Mouse (Mus musculus): ENCODE measurements around the gene Sec14l4. TPM values are rescaled to one million over a fixed set of nuclear protein-coding genes. Genes with fewer than 3 reads are reported as not detected.

Sec14l4 gene
- total RNA-seq, 2 experiments from 2014 or later, result 0.20 to 0.50 TPM

- no peak for DNase-seq
- intact Hi-C loops (cut with DNase I), result loop anchor here (1.0 kb wide), 1 partner anchor 15 kb away; no protein-coding TSS in a partner anchor
Observed at GRCm38 (mm10) chr11:4069664-4070063, 38.4 kb downstream of the Sec14l4 start.

- intact Hi-C loops (cut with DNase I), result no loop called here
- peak; percentile 61 to 75 for DNase-seq
Observed at GRCm38 (mm10) chr11:4076633-4077032, 45.4 kb downstream of the Sec14l4 start.

- DNase-seq, result no peak
- intact Hi-C loops (cut with DNase I), result no loop called here
Observed at GRCm38 (mm10) chr11:4078267-4078933, 47.1 kb downstream of the Sec14l4 start.

- DNase-seq, result peak; percentile 42 to 64
- intact Hi-C loops (cut with DNase I), result loop anchor here (2.0 kb wide), 1 partner anchor 79 kb away; no protein-coding TSS in a partner anchor
Observed at GRCm38 (mm10) chr11:4080219-4080618, 49.0 kb downstream of the Sec14l4 start.

GRCm38 (mm10) chr11:4083316-4084078 is 52.2 kb downstream of the Sec14l4 start:
- intact Hi-C loops (cut with DNase I), result loop anchor here (1.0 to 2.0 kb wide), 2 partner anchors 14 to 31 kb away; no protein-coding TSS in a partner anchor
- peak; percentile 35 to 74 for DNase-seq

- intact Hi-C loops (cut with DNase I), result no loop called here
- DNase-seq, result no peak
Observed at GRCm38 (mm10) chr11:4086246-4086645, 55.0 kb downstream of the Sec14l4 start.

GRCm38 (mm10) chr11:4087267-4087666 is 56.0 kb downstream of the Sec14l4 start:
- intact Hi-C loops (cut with DNase I), result no loop called here
- DNase-seq, result no peak

- intact Hi-C loops (cut with DNase I), result loop anchor here (2.0 kb wide), 1 partner anchor 31 kb away; no protein-coding TSS in a partner anchor
- no peak for DNase-seq
Observed at GRCm38 (mm10) chr11:4093459-4094377, 62.5 kb downstream of the Sec14l4 start.

- DNase-seq, result peak; percentile 66 to 78
- intact Hi-C loops (cut with DNase I), result loop anchor here (2.0 kb wide), 1 partner anchor 30 kb away; no protein-coding TSS in a partner anchor
Observed at GRCm38 (mm10) chr11:4094378-4095170, 63.3 kb downstream of the Sec14l4 start.

DNA sequence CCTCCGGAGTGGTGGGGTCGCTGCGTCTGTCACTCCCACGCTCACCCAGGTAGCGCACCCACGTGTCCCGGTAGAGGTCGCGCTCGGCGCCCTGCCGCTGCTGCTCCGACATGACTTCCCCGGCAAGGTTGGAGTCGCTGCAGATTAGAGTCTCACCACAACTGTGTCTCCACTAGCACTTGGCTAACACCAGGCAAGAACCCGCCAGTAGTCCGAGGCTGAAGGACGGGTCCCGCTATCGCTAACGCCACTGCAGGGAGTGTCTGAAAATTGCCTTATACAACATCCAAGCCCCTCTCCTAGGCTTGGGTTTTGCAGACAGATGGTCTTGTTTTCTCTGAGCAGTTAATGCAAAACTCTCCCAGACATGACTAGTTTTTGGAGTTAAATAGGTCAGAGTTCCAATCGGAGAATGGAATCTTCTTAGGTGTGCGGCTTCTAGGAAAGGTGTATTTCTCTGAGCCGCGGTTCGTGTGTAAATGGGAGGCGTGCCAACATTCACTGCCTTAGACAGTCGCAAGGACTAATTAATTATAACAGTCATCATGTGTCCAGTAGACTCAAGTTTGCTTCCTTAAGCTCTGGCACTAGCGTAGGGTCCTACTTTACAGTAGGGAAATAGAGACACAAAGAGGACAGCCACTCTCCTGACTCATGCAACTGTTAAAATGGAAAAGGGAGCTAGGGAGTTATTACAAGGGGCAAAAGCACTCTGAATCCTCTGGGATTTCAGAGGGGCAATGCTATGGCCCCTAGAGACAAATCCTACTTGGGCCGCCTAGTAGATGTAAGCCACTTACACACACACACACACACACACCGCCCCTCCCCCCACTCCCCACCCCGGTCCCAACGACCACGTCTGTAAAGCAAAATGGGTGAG is 64.2 kb downstream of the Sec14l4 start, which contains the start of gene Mtfp1:
Gene Mtfp1 (minus strand): TSS at position 275 of the 883 bp plus-strand sequence.
- intact Hi-C loops (cut with DNase I), result loop anchor here (2.0 kb wide), 1 partner anchor 29 kb away; no protein-coding TSS in a partner anchor

DNA sequence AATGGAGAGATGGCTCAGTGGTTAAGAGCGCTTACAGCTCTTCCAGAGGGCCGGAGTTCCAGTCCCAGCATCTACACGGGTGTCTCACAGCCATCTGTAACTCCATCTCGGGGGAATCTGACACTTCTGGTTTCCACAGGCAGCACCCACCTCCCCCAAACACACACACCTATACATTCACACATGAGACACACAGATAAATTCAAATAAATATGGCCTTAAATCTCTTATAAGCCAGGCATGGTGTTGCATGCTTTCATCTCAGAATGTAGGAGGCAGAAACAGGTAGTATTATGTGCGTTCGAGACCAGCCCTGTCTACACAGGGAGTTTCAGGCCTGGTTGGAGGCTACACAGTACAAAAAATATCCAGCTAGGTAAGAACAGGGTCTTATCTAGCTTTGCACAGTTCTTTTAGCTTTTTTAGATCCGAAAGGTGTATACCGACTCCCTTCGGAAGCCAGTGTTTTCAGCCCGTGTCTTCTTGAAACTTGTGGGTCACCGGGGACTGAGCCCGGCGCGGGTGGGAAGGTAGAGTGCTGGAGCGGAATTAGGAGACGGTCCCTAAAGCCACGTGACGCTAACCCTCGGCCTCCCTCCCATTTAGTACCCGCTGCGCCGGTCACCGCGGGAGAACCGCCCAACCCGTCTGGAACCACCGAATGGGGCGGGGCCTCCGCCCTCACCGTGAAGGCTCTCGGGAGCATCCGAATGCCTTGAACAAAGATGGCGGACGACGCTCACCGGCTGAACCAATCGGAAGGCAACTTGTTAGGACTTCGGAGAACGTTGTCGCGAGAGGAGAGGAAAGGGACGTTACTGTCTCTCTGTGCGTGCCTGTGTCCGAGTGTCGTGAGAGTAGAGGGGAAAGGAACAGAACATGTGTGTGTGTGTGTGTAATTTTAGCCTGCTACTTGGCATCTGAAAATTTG is 65.1 kb downstream of the Sec14l4 start:
- intact Hi-C loops (cut with DNase I), result no loop called here
- peak; percentile 97 to 98 for DNase-seq

More for the DNA sequence above, 64.2 kb downstream of the Sec14l4 start, which contains the start of gene Mtfp1:
- DNase-seq, result peak; percentile 58 to 70

GRCm38 (mm10) chr11:4097091-4097621 is 65.9 kb downstream of the Sec14l4 start:
- peak in 1 of 2 experiments; percentile 19 for DNase-seq
- intact Hi-C loops (cut with DNase I), result no loop called here

Other genes starting within 250 kb of the Sec14l4 start
- gene Osbp2, start 167.6 kb upstream of the Sec14l4 start, total RNA-seq (2021), result 1 to 10 TPM; 6.7 to 8.5 TPM
- under 1 TPM; 0.74 to 0.90 TPM for gene 4921536K21Rik, start 136.4 kb upstream of the Sec14l4 start, total RNA-seq (2021)
- 10 to 100 TPM; 38.2 to 44.4 TPM for gene Dusp18, start 136.2 kb upstream of the Sec14l4 start, total RNA-seq (2021)
- gene Slc35e4, start 116.8 kb upstream of the Sec14l4 start, total RNA-seq (2021), result 1 to 10 TPM; 4.9 to 5.6 TPM
- gene Tcn2, start 99.3 kb upstream of the Sec14l4 start, total RNA-seq (2021), result 10 to 100 TPM; 44.5 to 54.0 TPM
- 10 to 100 TPM; 26.2 to 27.8 TPM for gene Pes1, start 67.5 kb upstream of the Sec14l4 start, total RNA-seq (2021)
- gene 4930556J24Rik, start 54.7 kb upstream of the Sec14l4 start, total RNA-seq (2021), result not detected
- under 1 TPM; 0.32 to 0.33 TPM for gene Gal3st1, start 47.8 kb upstream of the Sec14l4 start, total RNA-seq (2021)
- 1 to 10 TPM in 1 of 2 experiments, not detected in 1; 6.0 TPM for gene Sec14l3, start 33.4 kb downstream of the Sec14l4 start, total RNA-seq (2021)
- gene Mtfp1, start 64.0 kb downstream of the Sec14l4 start, total RNA-seq (2021), result 100 to 1,000 TPM; 108 to 124 TPM
- 1 to 10 TPM; 1.2 TPM for gene Sec14l2, start 92.0 kb downstream of the Sec14l4 start, total RNA-seq (2021)
- gene Rnf215, start 103.7 kb downstream of the Sec14l4 start, total RNA-seq (2021), result 10 to 100 TPM; 14.2 to 20.6 TPM
- gene Ccdc157, start 128.8 kb downstream of the Sec14l4 start, total RNA-seq (2021), result 1 to 10 TPM; 5.6 to 7.4 TPM
- gene Sf3a1, start 128.9 kb downstream of the Sec14l4 start, total RNA-seq (2021), result 10 to 100 TPM; 38.4 to 46.7 TPM
- gene Tbc1d10a, start 155.3 kb downstream of the Sec14l4 start, total RNA-seq (2021), result 10 to 100 TPM; 14.5 to 14.7 TPM
- 10 to 100 TPM in 1 of 2 experiments, 1 to 10 TPM in 1; 8.3 to 11.4 TPM for gene Castor1, start 186.8 kb downstream of the Sec14l4 start, total RNA-seq (2021)
- under 1 TPM in 1 of 2 experiments, not detected in 1; 0.10 TPM for gene Osm, start 205.0 kb downstream of the Sec14l4 start, total RNA-seq (2021)
- gene Lif, start 226.1 kb downstream of the Sec14l4 start, total RNA-seq (2021), result under 1 TPM; 0.14 to 0.37 TPM